Mouse (Mus musculus) lung, postnatal 0 days (tissue): ENCODE data around the gene Ctdsp2.

ENCODE experiments used
- CTCF ChIP-seq: IDR thresholded peaks from 2 replicates; pipeline ENCODE4 v1.5.1; 2016; ENCODE audit warnings: antibody characterized with exemption, mild to moderate bottlenecking
- EP300 ChIP-seq: IDR thresholded peaks from 2 replicates; pipeline ENCODE4 v1.6.1; 2016; ENCODE audit warnings: antibody characterized with exemption, mild to moderate bottlenecking, control low read depth

DNA sequence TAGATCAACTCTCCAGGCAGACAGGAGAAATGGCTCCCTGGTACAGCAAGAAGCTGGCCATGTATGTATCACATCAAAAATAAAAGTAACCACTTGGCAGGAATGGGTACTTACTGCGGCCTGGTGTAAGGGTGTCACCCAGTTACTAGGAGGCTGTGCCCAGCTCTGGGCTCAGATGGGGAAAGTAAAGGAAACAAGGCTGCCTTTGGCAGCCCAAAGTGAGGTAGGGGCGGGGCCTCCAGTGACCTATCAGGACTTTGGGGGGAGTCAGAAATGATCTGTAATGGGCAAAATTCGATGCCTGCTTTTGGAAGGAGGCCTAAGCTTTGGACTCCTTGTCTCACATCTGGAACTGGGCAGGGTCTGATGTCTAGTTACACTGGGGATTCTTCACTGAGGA, 3.2 kb downstream of the Ctdsp2 start:
- TF ChIP-seq CTCF (no peak), EP300 (no peak)
